Mouse (Mus musculus) MEL (cell line): ENCODE measurements around the gene Ypel3. TPM values are rescaled to one million over a fixed set of nuclear protein-coding genes. Genes with fewer than 3 reads are reported as not detected.

Source experiments
- DNase-seq: peaks from one replicate; pipeline ENCODE4 v3.0.0; 2011; ENCODE audit warnings: low read depth, low spot score
- H3K27ac ChIP-seq: 2 replicates; pipeline ENCODE4 v1.5.1; 2012; ENCODE audit warnings: low read depth, mild to moderate bottlenecking, control low read depth, low read length, moderate library complexity; ENCODE audit not compliant: control insufficient read depth
- H3K27me3 ChIP-seq, 2 experiments: fragments of 150-350 bp in 1 of 2; sonication (generic) in 1 of 2; 2 replicates each; pipeline ENCODE4 v1.6.1; 2012; ENCODE audit warnings: low read length in 2 of 2, mild to moderate bottlenecking in 2 of 2, improper control_type of control experiment in 1 of 2, moderate library complexity in 1 of 2; ENCODE audit not compliant: insufficient read depth in 2 of 2, control insufficient read depth in 1 of 2
- H3K36me3 ChIP-seq, 2 experiments: 2 replicates each; pipeline ENCODE4 v1.6.1; 2012 to 2014; ENCODE audit warnings: low read length in 2 of 2, improper control_type of control experiment in 1 of 2, inconsistent platforms in 1 of 2, mild to moderate bottlenecking in 1 of 2; ENCODE audit not compliant: insufficient read depth in 2 of 2, control insufficient read depth in 1 of 2
- H3K4me1 ChIP-seq, 2 experiments: fragments of 150-350 bp in 1 of 2; sonication (generic) in 1 of 2; 2 replicates each; pipeline ENCODE4 v1.6.1; 2012; ENCODE audit warnings: low read length in 2 of 2, improper control_type of control experiment in 1 of 2, mild to moderate bottlenecking in 1 of 2; ENCODE audit not compliant: insufficient read depth in 2 of 2, control insufficient read depth in 1 of 2
- H3K4me3 ChIP-seq, 2 experiments: fragments of 150-350 bp in 1 of 2; sonication (generic) in 1 of 2; 2 replicates each; pipeline ENCODE4 v1.5.1; 2012; ENCODE audit warnings: low read depth in 2 of 2, low read length in 2 of 2, mild to moderate bottlenecking in 2 of 2, moderate library complexity in 2 of 2, control low read depth in 1 of 2, improper control_type of control experiment in 1 of 2; ENCODE audit not compliant: control insufficient read depth in 1 of 2, insufficient read depth in 1 of 2
- H3K79me2 ChIP-seq: 2 replicates; pipeline ENCODE4 v1.6.1; 2012; ENCODE audit warnings: mild to moderate bottlenecking, low read length, moderate library complexity; ENCODE audit not compliant: control insufficient read depth, poor library complexity, insufficient read depth
- H3K9ac ChIP-seq: 2 replicates; pipeline ENCODE4 v1.6.1; 2012; ENCODE audit warnings: low read depth, mild to moderate bottlenecking, control low read depth, low read length, moderate library complexity; ENCODE audit not compliant: control insufficient read depth, poor library complexity, severe bottlenecking
- H3K9me3 ChIP-seq: fragments of 150-350 bp; sonication (generic); replicated peaks from 2 replicates; pipeline ENCODE4 v1.6.1; 2012; ENCODE audit warnings: mild to moderate bottlenecking, low read length, improper control_type of control experiment, moderate library complexity; ENCODE audit not compliant: insufficient read depth
- CHD1 ChIP-seq: IDR thresholded peaks from 2 replicates; pipeline ENCODE4 v1.6.1; 2012; ENCODE audit warnings: low read depth, mild to moderate bottlenecking, inconsistent platforms, low read length, improper control_type of control experiment
- CHD2 ChIP-seq: IDR thresholded peaks from 2 replicates; pipeline ENCODE4 v1.6.1; 2011; ENCODE audit warnings: low read length, improper control_type of control experiment
- ELF1 ChIP-seq: IDR thresholded peaks from 2 replicates; pipeline ENCODE4 v1.6.1; 2014; ENCODE audit warnings: low read depth, mild to moderate bottlenecking, inconsistent platforms, low read length, improper control_type of control experiment, moderate library complexity
- GATA1 ChIP-seq: IDR thresholded peaks from 2 replicates; pipeline ENCODE4 v1.6.1; 2011; ENCODE audit warnings: low read depth, low read length, improper control_type of control experiment
- JUND ChIP-seq: IDR thresholded peaks from 2 replicates; pipeline ENCODE4 v1.6.1; 2011; ENCODE audit warnings: low read depth, mild to moderate bottlenecking, improper control_type of control experiment, low read length
- KAT2A ChIP-seq: conservative IDR thresholded peaks from 2 replicates; pipeline ENCODE4 v1.6.1; 2012; ENCODE audit warnings: low read depth, low read length, improper control_type of control experiment, inconsistent platforms
- MEF2A ChIP-seq: IDR thresholded peaks from 2 replicates; pipeline ENCODE4 v1.6.1; 2014; ENCODE audit warnings: low read depth, mild to moderate bottlenecking, inconsistent platforms, low read length, improper control_type of control experiment; ENCODE audit not compliant: poor library complexity, insufficient replicate concordance, severe bottlenecking; ENCODE audit errors: extremely low read depth
- MXI1 ChIP-seq: IDR thresholded peaks from 2 replicates; pipeline ENCODE4 v1.6.1; 2011; ENCODE audit warnings: mild to moderate bottlenecking, low read depth, low read length, improper control_type of control experiment
- NELFE ChIP-seq: IDR thresholded peaks from 2 replicates; pipeline ENCODE4 v1.6.1; 2011; ENCODE audit warnings: low read depth, low read length, improper control_type of control experiment
- NRF1 ChIP-seq: IDR thresholded peaks from 2 replicates; pipeline ENCODE4 v1.6.1; 2014; ENCODE audit warnings: low read depth, mild to moderate bottlenecking, inconsistent platforms, low read length, improper control_type of control experiment, moderate library complexity; ENCODE audit not compliant: poor library complexity, insufficient read depth, severe bottlenecking
- POLR2A ChIP-seq, 2 experiments: IDR thresholded peaks; 2 replicates each; pipeline ENCODE4 v1.6.1; 2011 to 2012; ENCODE audit warnings: low read length in 2 of 2, mild to moderate bottlenecking in 2 of 2, control low read depth in 1 of 2, improper control_type of control experiment in 1 of 2, low read depth in 1 of 2, moderate library complexity in 1 of 2; ENCODE audit not compliant: control insufficient read depth in 1 of 2, insufficient read depth in 1 of 2, poor library complexity in 1 of 2
- POLR2AphosphoS5 ChIP-seq: IDR thresholded peaks from 2 replicates; pipeline ENCODE4 v1.6.1; 2012; ENCODE audit warnings: low read depth, borderline replicate concordance, mild to moderate bottlenecking, inconsistent platforms, low read length, moderate library complexity, mixed read lengths
- RAD21 ChIP-seq: IDR thresholded peaks from 2 replicates; pipeline ENCODE4 v1.6.1; 2011; ENCODE audit warnings: mild to moderate bottlenecking, low read depth, low read length, improper control_type of control experiment
- SMC3 ChIP-seq: IDR thresholded peaks from 2 replicates; pipeline ENCODE4 v1.6.1; 2011; ENCODE audit warnings: low read depth, low read length, improper control_type of control experiment
- UBTF ChIP-seq: IDR thresholded peaks from 2 replicates; pipeline ENCODE4 v1.6.1; 2012; ENCODE audit warnings: low read depth, mild to moderate bottlenecking, inconsistent platforms, low read length, improper control_type of control experiment, moderate library complexity, borderline replicate concordance; ENCODE audit not compliant: insufficient read depth
- ZMIZ1 ChIP-seq: IDR thresholded peaks from 2 replicates; pipeline ENCODE4 v1.6.1; 2012; ENCODE audit warnings: low read depth, mild to moderate bottlenecking, inconsistent platforms, low read length, improper control_type of control experiment, moderate library complexity
- polyA plus RNA-seq, 2 experiments: library from polyadenylated mRNA; stranded (reverse) in 1 of 2; unstranded in 1 of 2; fragments of >175 nt in 1 of 2; fragments of >200 nt in 1 of 2; gene quantifications; 2 replicates each; pipeline versions ENCODE4 v1.2.1 to v1.2.4; 2012; ENCODE audit warnings: low replicate concordance in 2 of 2, low read depth in 1 of 2; ENCODE audit not compliant: insufficient read length in 2 of 2, insufficient read depth in 1 of 2, missing spikeins in 1 of 2
- total RNA-seq: library from RNA; depleted of rRNA; stranded (reverse); fragments of 300-350 nt; gene quantifications from 2 replicates; pipeline ENCODE4 v1.2.3, GENCODE M21; 2012

The Ypel3 gene
- total and polyA plus RNA-seq, 3 experiments, result 2.1 to 12.6 TPM; not detected in 1

DNA sequence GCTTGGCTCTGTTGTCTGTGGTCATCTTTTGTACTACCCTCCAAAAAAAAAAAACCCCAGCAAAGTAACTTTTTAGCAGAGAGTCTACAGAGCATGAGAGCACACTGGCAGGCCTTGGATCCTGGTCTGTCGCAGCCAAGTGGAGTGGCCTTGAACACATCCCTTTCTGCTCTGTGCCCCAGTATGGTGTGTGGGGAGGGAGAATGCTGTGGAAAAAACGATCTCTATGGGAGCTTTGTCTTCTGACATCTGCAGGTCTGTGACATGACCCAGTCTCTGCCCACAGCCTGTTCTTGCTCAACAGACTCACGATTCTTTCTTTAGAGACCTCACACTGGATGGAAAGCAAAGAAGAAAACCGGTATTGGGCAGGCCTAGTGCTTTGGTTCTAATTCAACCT is 15.8 kb upstream of the Ypel3 start:
- TF ChIP-seq MXI1 (no peak), ELF1 (no peak), MEF2A (no peak), CHD1 (no peak)
- Histone ChIP-seq H3K79me2 (no peaks in the 10 kb centered on the region; the same call in 1 of the 2 replicates), H3K27ac (no peak overlapping the region), H3K9me3 (no peaks in the 10 kb centered on the region), H3K4me3 (no peak overlapping the region), H3K4me1 (peaks cover 0 to 9% of the 10 kb centered on the region in 2 experiments; a peak in 3 of 4 replicates), H3K27me3 (no peaks in the 10 kb centered on the region), H3K36me3 (peaks cover 0 to 2% of the 10 kb centered on the region in 2 experiments; a peak in 2 of 4 replicates), H3K9ac (no peak overlapping the region)
- DNase-seq, result no peak

DNA sequence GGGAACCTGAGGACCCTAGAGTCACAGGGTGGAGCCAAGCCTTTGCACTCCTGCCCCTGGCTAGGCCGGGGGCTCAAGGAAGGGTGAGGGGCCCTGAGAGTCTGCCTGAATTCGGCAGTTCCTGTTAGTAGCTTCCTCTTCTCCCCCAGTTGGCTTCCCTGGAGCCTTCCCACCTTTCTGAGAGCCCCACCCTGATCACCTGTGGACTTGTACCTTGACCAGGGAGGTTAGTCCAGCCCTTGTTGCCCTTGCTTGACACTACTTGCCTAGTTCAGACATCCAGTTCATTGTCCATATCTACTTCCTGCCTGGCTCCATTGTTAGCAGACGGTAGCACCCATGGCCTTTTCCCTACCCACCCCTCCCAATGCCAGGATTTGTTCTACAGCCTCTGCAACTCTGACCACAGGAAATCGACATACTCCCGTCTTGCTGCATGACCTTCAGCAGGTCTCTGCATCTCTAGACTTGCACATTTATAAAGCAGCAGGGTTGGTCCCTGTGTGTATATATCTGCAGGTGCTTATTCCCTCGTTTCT is 15.2 kb upstream of the Ypel3 start:
- Histone ChIP-seq H3K27ac (no peak overlapping the region), H3K4me3 (no peak overlapping the region), H3K27me3 (no peaks in the 10 kb centered on the region)
- no peak for TF ChIP-seq ZMIZ1
- no peak for TF ChIP-seq NELFE
- no peak for TF ChIP-seq CHD2
- no peak for TF ChIP-seq GATA1
- no peak for TF ChIP-seq POLR2AphosphoS5
- no peak for TF ChIP-seq POLR2A (IDR thresholded peaks at IDR 0.05; ENCODE audit: control insufficient read depth in 1 of 2, insufficient read depth in 1 of 2, low read depth in 1 of 2, low read length in 2 of 2, poor library complexity in 1 of 2)
- no peak for TF ChIP-seq KAT2A
- no peak for TF ChIP-seq NRF1
- no peak for TF ChIP-seq JUND
- TF ChIP-seq SMC3, result no peak
- TF ChIP-seq RAD21, result no peak
- TF ChIP-seq UBTF, result no peak
- TF ChIP-seq, all 39 proteins: peak for 0
- Histone ChIP-seq H3K4me1 (peaks cover 0 to 9% of the 10 kb centered on the region in 2 experiments; a peak in 3 of 4 replicates), H3K36me3 (peaks cover 0 to 2% of the 10 kb centered on the region in 2 experiments; a peak in 2 of 4 replicates), H3K79me2 (no peaks in the 10 kb centered on the region; the same call in 1 of the 2 replicates), H3K9me3 (no peaks in the 10 kb centered on the region), H3K9ac (no peak overlapping the region)
- no peak for DNase-seq
